17 mouse cellular contexts compared by ENCODE assay signal in genomic region chr2:178219454-178220147, GRCm38 (mm10).
DNase-seq lines count a peak whose midpoint lies in the region; ATAC-seq and TF ChIP-seq lines count a peak whose summit lies in the region.
"Had no signal": no experiment of that assay in that cellular context is flagged by ENCODE, and none has a peak within 500 bp of the region (broad histone marks: within the 10 kb centered on the region; RNA-seq: fewer than 3 reads in every experiment).

No protein-coding gene starts in this region.

- DNase-seq in heart, embryonic 10.5 days (ENCODE audit: low spot score), result no peak
- DNase-seq in heart, postnatal 25 days (ENCODE audit: low spot score), result no peak
- DNase-seq in left cerebral cortex, adult 2 months (ENCODE audit: extremely low spot score in 1 of 2, low spot score in 2 of 2), result no peak
- DNase-seq in left cerebral cortex, adult 9 months (ENCODE audit: low spot score in 2 of 2), result no peak
- DNase-seq: cerebellum, postnatal 14 days; kidney, adult 18-20 months; kidney, postnatal 4 days; lung, postnatal 10 days; thymus, postnatal 14 days had no signal

- no peak overlapping the region for H3K4me3 ChIP-seq in heart, embryonic 10.5 days
- H3K4me3 ChIP-seq in left cerebral cortex, adult 2 months, result no peak overlapping the region
- no peak overlapping the region for H3K4me3 ChIP-seq in cortical plate, adult 2 months (ENCODE audit: insufficient read depth, low read length)
- no peak overlapping the region for H3K4me3 ChIP-seq in liver, embryonic 16.5 days (ENCODE audit: low read depth, low read length)
- H3K4me3 ChIP-seq: embryonic facial prominence, embryonic 13.5 days; hindbrain, embryonic 13.5 days; limb, embryonic 12.5 days; stomach, embryonic 15.5 days had no signal

- peak overlapping the region; percentile 22; the same call in 1 of the 2 replicates for H3K27ac ChIP-seq in heart, embryonic 10.5 days
- H3K27ac ChIP-seq in left cerebral cortex, adult 2 months, result peak overlapping the region; percentile 76
- H3K27ac ChIP-seq in cortical plate, adult 2 months (ENCODE audit: insufficient read depth, low read length), result peak overlapping the region; percentile 61
- H3K27ac ChIP-seq in liver, embryonic 16.5 days (ENCODE audit: low read length), result no peak overlapping the region
- H3K27ac ChIP-seq: embryonic facial prominence, embryonic 13.5 days; hindbrain, embryonic 13.5 days; limb, embryonic 12.5 days; stomach, embryonic 15.5 days had no signal

- WGBS in heart, embryonic 10.5 days, result 58% methylated on average over 5 of the region's 5 CpGs
- WGBS in liver, embryonic 16.5 days (ENCODE audit: insufficient replicate concordance), result 44% methylated on average over 5 of the region's 5 CpGs

- H3K9me3 ChIP-seq in heart, embryonic 10.5 days, result no peaks in the 10 kb centered on the region
- no peaks in the 10 kb centered on the region for H3K9me3 ChIP-seq in liver, embryonic 16.5 days (replicated peaks; ENCODE audit: control insufficient read depth, low read length)
- H3K9me3 ChIP-seq: embryonic facial prominence, embryonic 13.5 days; hindbrain, embryonic 13.5 days; limb, embryonic 12.5 days; stomach, embryonic 15.5 days had no signal

- H3K4me2 ChIP-seq in liver, embryonic 16.5 days (ENCODE audit: low read depth, low read length), result no peak overlapping the region
- H3K4me2 ChIP-seq: embryonic facial prominence, embryonic 13.5 days; hindbrain, embryonic 13.5 days; limb, embryonic 12.5 days; stomach, embryonic 15.5 days had no signal

- H3K4me1 ChIP-seq in heart, embryonic 10.5 days, result peaks cover 9% of the 10 kb centered on the region; the same call in 1 of the 2 replicates
- peaks cover 20% of the 10 kb centered on the region for H3K4me1 ChIP-seq in cortical plate, adult 2 months (ENCODE audit: control insufficient read depth, insufficient read depth, low read length)
- H3K4me1 ChIP-seq in liver, embryonic 16.5 days (ENCODE audit: control insufficient read depth, low read depth, low read length), result no peaks in the 10 kb centered on the region
- H3K4me1 ChIP-seq: embryonic facial prominence, embryonic 13.5 days; hindbrain, embryonic 13.5 days; limb, embryonic 12.5 days; stomach, embryonic 15.5 days had no signal

- no peak for TF ChIP-seq POLR2A in cortical plate, adult 2 months (IDR thresholded peaks at IDR 0.05; ENCODE audit: extremely low read depth, insufficient read depth, low read length)

- no peaks in the 10 kb centered on the region for H3K27me3 ChIP-seq in heart, embryonic 10.5 days (ENCODE audit: insufficient read depth, poor library complexity, severe bottlenecking)
- H3K27me3 ChIP-seq in liver, embryonic 16.5 days (ENCODE audit: control insufficient read depth, insufficient read depth, low read depth, low read length), result no peaks in the 10 kb centered on the region
- H3K27me3 ChIP-seq: embryonic facial prominence, embryonic 13.5 days; hindbrain, embryonic 13.5 days; limb, embryonic 12.5 days; stomach, embryonic 15.5 days had no signal

- no peak overlapping the region for H3K9ac ChIP-seq in liver, embryonic 16.5 days (ENCODE audit: low read depth, low read length)
- H3K9ac ChIP-seq: embryonic facial prominence, embryonic 13.5 days; hindbrain, embryonic 13.5 days; limb, embryonic 12.5 days; stomach, embryonic 15.5 days had no signal

- TF ChIP-seq CTCF in left cerebral cortex, adult 2 months (IDR thresholded peaks at IDR 0.05), result no peak
- TF ChIP-seq CTCF in cortical plate, adult 2 months (IDR thresholded peaks at IDR 0.05; ENCODE audit: extremely low read depth, insufficient read depth, low read length), result no peak

- intact Hi-C loops in heart, postnatal 25 days (cut with DNase I), result no loop called here
- intact Hi-C loops in left cerebral cortex, adult 2 months (cut with DNase I), result loop anchor here (5.0 kb wide), 1 partner anchor 43 kb away; no protein-coding TSS in a partner anchor

- ATAC-seq in liver, embryonic 16.5 days (ENCODE audit: low read depth), result peak; percentile 69
- ATAC-seq in inflammation-experienced regulatory T-cells, adult 6 months, result no peak
- ATAC-seq: activated CD4-positive, CD25-positive, alpha-beta regulatory T cell, adult 4 months had no signal

- no peaks in the 10 kb centered on the region for H3K36me3 ChIP-seq in heart, embryonic 10.5 days
- H3K36me3 ChIP-seq in liver, embryonic 16.5 days (ENCODE audit: control insufficient read depth, insufficient read depth), result no peaks in the 10 kb centered on the region
- H3K36me3 ChIP-seq: embryonic facial prominence, embryonic 13.5 days; hindbrain, embryonic 13.5 days; limb, embryonic 12.5 days; stomach, embryonic 15.5 days had no signal
